Mouse (Mus musculus) olfactory bulb, adult 2 months (tissue): Measurements from ENCODE around the gene Mfsd9.

Experiments
- CTCF ChIP-seq: fragments of 200-500 bp; IDR thresholded peaks from 2 replicates; pipeline ENCODE4 v1.5.1; 2012; ENCODE audit warnings: low read depth, mild to moderate bottlenecking, low read length, moderate library complexity; ENCODE audit not compliant: insufficient read depth
- POLR2A ChIP-seq: fragments of 200-500 bp; IDR thresholded peaks from 2 replicates; pipeline ENCODE4 v1.6.1; 2012; ENCODE audit warnings: mild to moderate bottlenecking, low read depth, low read length, moderate library complexity; ENCODE audit not compliant: insufficient read depth

GRCm38 (mm10) chr1:40727404-40727803, 63.1 kb downstream of the Mfsd9 start:
- TF ChIP-seq CTCF (no peak), POLR2A (no peak)
